Mouse (Mus musculus): ENCODE measurements around the gene Tbc1d10a. TPM values are rescaled to one million over a fixed set of nuclear protein-coding genes. Genes with fewer than 3 reads are reported as not detected.

Tbc1d10a gene
- polyA plus RNA-seq, 1 experiment from 2014 or later = 50.9 TPM

DNA sequence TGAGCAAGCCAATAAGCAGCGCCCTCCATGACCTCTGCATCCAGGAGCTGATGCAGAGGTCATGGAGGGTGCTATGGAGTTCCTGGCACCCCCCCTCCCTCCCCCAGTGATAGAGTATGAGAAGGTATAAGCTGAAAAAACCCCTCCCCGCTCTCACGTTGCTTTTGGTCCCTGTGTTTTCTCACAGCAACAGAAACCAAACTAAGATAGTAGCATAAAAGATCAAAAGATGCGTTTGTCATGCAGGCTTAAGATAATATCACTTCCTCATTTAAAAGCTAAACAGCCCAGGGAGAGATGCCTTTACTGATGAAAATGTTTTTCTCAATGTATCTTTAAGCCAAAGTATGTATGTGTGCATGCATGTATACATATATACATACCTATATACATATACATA, 60.0 kb downstream of the Tbc1d10a start:
- no peak for TF ChIP-seq CTCF (IDR thresholded peaks at IDR 0.05)
- no peak for DNase-seq (ENCODE audit: low read depth, low spot score)
- POLR2A ChIA-PET = no interaction called here
- in situ Hi-C loops (cut with MboI; ENCODE audit: low pct_unique_long_range_greater_than_20kb) = loop anchor here (25.0 kb wide), 1 partner anchor 591 kb away; the partner anchor contains the start of gene Nf2
- ATAC-seq = no peak
- CTCF ChIA-PET = interaction anchor here (1.2 to 1.4 kb wide), 2 partner anchors 27 to 180 kb away, joined by 3 read pairs; no protein-coding TSS in a partner anchor
- H3K27me3 ChIP-seq = peaks cover 14% of the 10 kb centered on the region

DNA sequence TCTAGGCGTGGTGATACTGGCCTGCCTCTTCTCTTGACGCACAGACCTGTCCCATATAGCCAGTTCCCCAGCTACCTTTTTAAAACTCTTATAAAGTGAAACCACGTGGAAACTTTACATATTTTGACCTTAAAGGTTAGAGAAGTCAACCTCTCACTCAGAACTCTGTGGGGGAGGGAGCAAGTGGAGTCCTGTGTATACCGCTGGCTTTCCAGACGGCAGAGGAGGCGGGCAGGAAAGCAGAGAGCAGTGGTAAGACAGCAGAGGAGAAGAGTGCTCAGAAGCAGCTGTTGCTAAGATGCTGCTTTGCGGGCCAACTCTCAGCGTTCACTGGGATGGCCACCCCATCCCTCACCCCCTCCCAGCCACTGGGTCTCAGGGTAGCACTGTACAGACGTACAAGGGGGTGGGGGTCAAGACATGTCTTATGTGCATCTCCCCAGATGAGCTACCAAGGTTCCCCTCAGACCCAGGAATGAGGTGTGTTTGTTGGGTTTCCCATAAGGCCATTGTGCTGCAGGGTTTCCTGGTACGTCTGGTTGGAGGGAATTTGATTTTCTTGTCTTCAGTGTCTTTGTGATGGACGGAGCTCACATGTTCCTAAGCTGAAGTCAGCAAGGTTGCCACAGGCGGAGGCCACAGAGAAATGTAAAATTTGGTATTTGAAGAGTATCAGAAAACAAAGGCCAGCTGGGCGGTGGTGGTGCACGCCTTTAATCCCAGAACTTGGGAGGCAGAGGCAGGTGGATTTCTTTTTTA, 60.8 kb downstream of the Tbc1d10a start:
- ChIA-PET POLR2A (no interaction called here), CTCF (interaction anchor here (1.2 to 2.1 kb wide), 3 partner anchors 11 to 179 kb away, joined by 3 to 9 read pairs (median 3); no protein-coding TSS in a partner anchor)
- no peak for ATAC-seq
- TF ChIP-seq CTCF (IDR thresholded peaks at IDR 0.05) = no peak
- DNase-seq (ENCODE audit: low read depth, low spot score) = no peak
- in situ Hi-C loops (cut with MboI; ENCODE audit: low pct_unique_long_range_greater_than_20kb) = loop anchor here (25.0 kb wide), 1 partner anchor 590 kb away; the partner anchor contains the start of gene Nf2
- H3K27me3 ChIP-seq = peaks cover 14% of the 10 kb centered on the region

DNA sequence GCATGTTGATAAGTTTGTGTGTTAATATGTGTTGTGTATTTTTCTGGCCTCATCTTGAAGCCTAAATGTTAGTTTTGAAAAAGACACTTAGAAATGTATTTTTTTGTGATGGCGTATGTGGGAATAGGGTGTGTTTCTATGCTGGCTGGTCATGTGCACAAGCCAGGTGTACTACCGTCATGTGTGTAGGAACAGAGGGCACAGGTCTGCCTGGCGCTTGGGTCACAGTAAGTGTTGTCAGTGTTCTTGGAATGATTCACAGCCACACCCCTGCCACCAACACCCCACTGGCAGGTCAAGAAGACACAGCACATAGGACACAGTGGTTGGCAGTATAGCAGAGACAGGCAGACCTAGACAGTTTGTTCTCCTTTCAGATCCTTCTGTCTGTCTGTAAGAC, 62.6 kb downstream of the Tbc1d10a start:
- peaks cover 5% of the 10 kb centered on the region for H3K27me3 ChIP-seq
- in situ Hi-C loops (cut with MboI; ENCODE audit: low pct_unique_long_range_greater_than_20kb) = loop anchor here (25.0 kb wide), 1 partner anchor 588 kb away; the partner anchor contains the start of gene Nf2
- ATAC-seq (no peak), DNase-seq (ENCODE audit: low read depth, low spot score) (no peak)
- POLR2A ChIA-PET = no interaction called here
- CTCF ChIA-PET = interaction anchor here (1.3 to 2.1 kb wide), 2 partner anchors 9 to 165 kb away, joined by 3 to 9 read pairs; no protein-coding TSS in a partner anchor
- TF ChIP-seq CTCF (IDR thresholded peaks at IDR 0.05) = no peak

DNA sequence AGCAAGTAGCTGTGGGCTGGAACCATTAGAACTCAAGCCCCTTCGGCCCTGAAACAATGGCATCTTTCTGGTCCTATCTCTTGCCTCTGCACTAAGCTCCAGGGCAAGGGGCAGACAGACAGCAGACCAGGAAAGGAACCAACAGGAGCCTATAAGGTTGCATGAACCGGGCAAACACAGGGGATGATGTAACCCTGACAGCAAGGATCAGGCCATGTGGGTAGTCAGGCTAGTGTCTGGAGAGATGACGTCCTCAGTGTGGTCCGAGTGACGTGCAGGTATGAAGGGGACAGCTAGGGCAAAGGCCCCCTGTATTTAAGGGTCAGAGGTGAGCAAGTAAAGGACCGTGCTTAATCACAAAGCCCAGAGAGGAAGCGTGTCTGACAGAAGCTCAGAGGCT, 63.7 kb downstream of the Tbc1d10a start:
- DNase-seq (ENCODE audit: low read depth, low spot score) (no peak), ATAC-seq (no peak)
- in situ Hi-C loops (cut with MboI; ENCODE audit: low pct_unique_long_range_greater_than_20kb) = no loop called here
- no peaks in the 10 kb centered on the region for H3K27me3 ChIP-seq
- TF ChIP-seq CTCF (IDR thresholded peaks at IDR 0.05) = no peak
- ChIA-PET POLR2A (no interaction called here), CTCF (interaction anchor here (0.9 to 1.3 kb wide), 4 partner anchors 8 to 201 kb away, joined by 3 to 5 read pairs (median 3); no protein-coding TSS in a partner anchor)

DNA sequence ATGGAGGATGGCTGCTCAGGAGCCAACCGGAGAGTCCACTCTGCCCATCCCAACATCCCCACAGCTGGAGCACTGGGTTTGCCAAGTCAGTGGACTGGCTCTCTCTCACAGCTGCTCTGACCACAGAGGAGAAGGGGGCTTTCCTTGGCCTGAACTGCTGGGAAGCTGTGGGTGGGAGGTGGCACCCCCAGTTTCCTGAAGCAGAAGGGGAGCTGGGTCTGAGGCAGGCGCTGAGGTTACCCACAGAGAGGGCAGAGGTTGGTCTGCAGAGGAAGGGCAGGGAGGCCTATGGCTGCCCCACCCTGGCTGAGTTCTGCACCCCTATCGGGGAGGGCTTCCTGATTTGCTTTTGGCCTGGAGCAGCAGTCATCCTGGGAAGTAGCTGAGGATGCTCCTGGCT, 64.8 kb downstream of the Tbc1d10a start:
- POLR2A ChIA-PET = interaction anchor here (0.7 kb wide), 2 partner anchors 37 to 59 kb away, joined by 4 to 6 read pairs; no protein-coding TSS in a partner anchor
- TF ChIP-seq CTCF (IDR thresholded peaks at IDR 0.05) = no peak
- ATAC-seq (no peak), DNase-seq (ENCODE audit: low read depth, low spot score) (no peak)
- in situ Hi-C loops (cut with MboI; ENCODE audit: low pct_unique_long_range_greater_than_20kb) = no loop called here
- CTCF ChIA-PET = interaction anchor here (1.0 kb wide), 1 partner anchor 200 kb away, joined by 3 read pairs; no protein-coding TSS in a partner anchor
- no peaks in the 10 kb centered on the region for H3K27me3 ChIP-seq

DNA sequence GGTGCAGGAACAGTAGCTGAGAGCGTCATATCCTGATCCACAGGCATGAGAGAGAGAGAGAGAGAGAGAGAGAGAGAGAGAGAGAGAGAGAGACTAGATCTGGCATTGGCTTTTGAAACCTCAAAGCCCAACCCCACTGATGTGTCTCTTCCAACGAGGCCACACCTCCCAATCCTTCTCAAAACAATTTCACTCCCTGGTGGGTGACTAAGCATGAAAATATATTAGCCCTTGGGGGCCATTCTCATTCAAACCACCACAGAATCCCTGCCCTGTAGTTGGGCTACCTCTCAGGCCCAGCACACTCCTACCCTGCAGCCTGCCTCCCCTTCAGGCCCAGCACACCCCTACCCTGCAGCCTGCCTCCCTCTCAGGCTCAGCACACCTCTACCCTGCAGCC, 66.3 kb downstream of the Tbc1d10a start:
- CTCF ChIA-PET = no interaction called here
- no peaks in the 10 kb centered on the region for H3K27me3 ChIP-seq
- POLR2A ChIA-PET = no interaction called here
- no peak for TF ChIP-seq CTCF (IDR thresholded peaks at IDR 0.05)
- DNase-seq (ENCODE audit: low read depth, low spot score) (no peak), ATAC-seq (no peak)
- in situ Hi-C loops (cut with MboI; ENCODE audit: low pct_unique_long_range_greater_than_20kb) = no loop called here

DNA sequence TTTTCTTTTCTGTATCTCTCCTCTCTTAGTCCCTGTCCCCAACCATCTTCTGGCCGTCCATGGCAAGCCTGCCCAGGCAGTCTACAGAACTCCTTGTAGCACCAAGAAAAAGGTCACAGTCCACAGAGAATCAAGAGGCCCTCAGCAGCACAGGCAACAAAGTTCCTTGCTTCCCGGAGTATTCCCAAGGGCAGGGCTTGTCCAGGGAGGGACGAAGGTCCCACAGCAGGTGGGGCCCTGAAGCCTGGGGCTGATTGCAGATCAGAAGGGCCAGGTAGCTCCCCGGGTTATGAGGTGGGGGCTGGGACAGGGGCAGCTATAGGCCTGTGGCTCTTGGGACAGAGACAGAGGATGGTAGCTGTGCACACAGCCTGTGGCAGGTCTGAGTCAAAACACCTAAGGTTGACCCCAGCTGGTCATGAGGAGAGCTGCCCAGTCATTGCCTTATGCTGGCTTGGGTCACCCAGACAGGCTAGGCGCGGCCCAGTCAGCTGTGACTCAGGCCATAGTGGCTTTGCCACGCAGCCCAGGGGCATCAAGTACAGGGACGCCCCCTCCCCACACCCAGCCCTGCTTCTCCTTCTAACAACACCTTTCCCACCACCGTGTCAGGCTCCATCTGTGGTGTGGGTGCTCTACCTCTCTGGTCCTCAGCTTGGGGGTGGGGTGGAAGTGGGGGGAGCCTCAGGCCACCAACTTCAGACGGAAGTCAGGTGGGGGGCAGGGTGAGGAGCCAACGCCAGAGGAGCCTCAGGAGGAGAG, 70.4 kb downstream of the Tbc1d10a start, which contains the start of gene Lif:
Gene Lif (plus strand): TSS at position 712 of the 762 bp plus-strand sequence.
- DNase-seq (ENCODE audit: low read depth, low spot score) (no peak), ATAC-seq (no peak)
- TF ChIP-seq CTCF (IDR thresholded peaks at IDR 0.05) = no peak
- CTCF ChIA-PET = interaction anchor here (3.6 to 6.0 kb wide), 2 partner anchors 38 to 165 kb away, joined by 24 to 65 read pairs; no protein-coding TSS in a partner anchor
- POLR2A ChIA-PET = no interaction called here
- in situ Hi-C loops (cut with MboI; ENCODE audit: low pct_unique_long_range_greater_than_20kb) = loop anchor here (5.0 kb wide), 2 partner anchors 35 to 165 kb away; no protein-coding TSS in a partner anchor
- no peaks in the 10 kb centered on the region for H3K27me3 ChIP-seq

DNA sequence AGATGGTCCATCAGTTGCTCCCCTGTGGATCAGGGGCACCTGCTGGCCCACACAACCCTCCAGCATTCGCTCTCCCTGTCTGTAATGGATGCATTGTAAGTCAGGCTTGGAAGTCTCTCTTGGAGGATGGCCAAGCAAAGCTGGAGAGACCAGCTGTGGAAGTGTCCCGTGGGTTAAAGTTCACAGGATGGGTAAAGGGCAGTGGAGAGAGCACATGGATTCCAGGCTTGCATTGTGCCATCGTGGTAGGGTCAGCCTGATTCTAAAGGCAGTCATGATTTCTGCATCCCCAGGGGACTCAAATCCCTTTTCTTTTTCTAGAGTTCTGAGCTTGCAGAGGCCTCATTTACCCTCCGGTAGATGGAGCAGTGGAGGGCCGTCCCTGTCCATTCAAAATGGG, 71.2 kb downstream of the Tbc1d10a start:
- POLR2A ChIA-PET = no interaction called here
- ATAC-seq = no peak
- in situ Hi-C loops (cut with MboI; ENCODE audit: low pct_unique_long_range_greater_than_20kb) = loop anchor here (5.0 kb wide), 2 partner anchors 35 to 165 kb away; no protein-coding TSS in a partner anchor
- no peak for DNase-seq (ENCODE audit: low read depth, low spot score)
- CTCF ChIA-PET = interaction anchor here (1.1 to 6.0 kb wide), 7 partner anchors 8 to 609 kb away, joined by 3 to 65 read pairs (median 5); no protein-coding TSS in a partner anchor
- no peak for TF ChIP-seq CTCF (IDR thresholded peaks at IDR 0.05)
- H3K27me3 ChIP-seq = no peaks in the 10 kb centered on the region

DNA sequence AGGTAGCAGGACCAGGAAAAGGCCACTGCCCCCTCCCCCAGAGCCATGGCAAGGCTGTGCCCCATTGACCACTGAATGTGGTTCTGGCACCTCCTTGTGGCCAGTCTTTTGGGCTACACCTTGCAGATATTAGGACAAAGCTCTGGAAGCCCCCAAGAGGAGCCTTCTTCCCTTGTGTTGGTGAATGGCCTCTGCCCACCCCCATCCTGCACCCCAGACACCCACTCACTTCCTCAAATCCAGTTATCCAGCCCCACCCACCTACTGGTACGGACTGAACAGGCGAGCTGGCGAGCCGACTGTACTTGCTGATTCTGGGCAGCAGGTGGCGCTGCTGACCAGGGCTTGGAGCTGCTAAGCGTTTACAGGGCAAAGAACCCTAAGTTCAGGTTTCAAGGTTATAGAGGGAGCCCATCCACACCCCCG, 72.1 kb downstream of the Tbc1d10a start:
- in situ Hi-C loops (cut with MboI; ENCODE audit: low pct_unique_long_range_greater_than_20kb) = loop anchor here (5.0 kb wide), 2 partner anchors 36 to 164 kb away; no protein-coding TSS in a partner anchor
- DNase-seq (ENCODE audit: low read depth, low spot score) (no peak), ATAC-seq (no peak)
- H3K27me3 ChIP-seq = no peaks in the 10 kb centered on the region
- no peak for TF ChIP-seq CTCF (IDR thresholded peaks at IDR 0.05)
- POLR2A ChIA-PET = interaction anchor here (1.7 kb wide), 1 partner anchor 162 kb away, joined by 8 read pairs; no protein-coding TSS in a partner anchor
- CTCF ChIA-PET = interaction anchor here (0.6 to 6.2 kb wide), 23 partner anchors 8 to 608 kb away, joined by 3 to 65 read pairs (median 4); partner anchors contain the start of gene Rnf215
